Mouse (Mus musculus): Measurements from ENCODE around the gene Sfrp4. TPM values are rescaled to one million over a fixed set of nuclear protein-coding genes. Genes with fewer than 3 reads are reported as not detected.

The Sfrp4 gene
- polyA plus RNA-seq, 1 experiment from 2014 or later = 1.1 TPM

GRCm38 (mm10) chr13:19608120-19608519 is 14.8 kb upstream of the Sfrp4 start:
- Histone ChIP-seq H3K9ac (ENCODE audit: low read depth, low read length) (no peak overlapping the region), H3K4me1 (replicated peaks; ENCODE audit: control insufficient read depth, insufficient read depth, low read length) (no peaks in the 10 kb centered on the region), H3K9me3 (ENCODE audit: control insufficient read depth, low read length) (no peaks in the 10 kb centered on the region), H3K27me3 (ENCODE audit: control insufficient read depth, insufficient read depth, low read length) (no peaks in the 10 kb centered on the region), H3K36me3 (ENCODE audit: control insufficient read depth, insufficient read depth, low read length) (no peaks in the 10 kb centered on the region), H3K4me3 (ENCODE audit: low read depth, low read length) (no peak overlapping the region), H3K27ac (ENCODE audit: low read depth, low read length) (no peak overlapping the region), H3K4me2 (replicated peaks; ENCODE audit: low read depth, low read length) (no peak overlapping the region)
- no peak for ATAC-seq (ENCODE audit: low FRiP score)
- DNase-seq (ENCODE audit: low spot score) = no peak

GRCm38 (mm10) chr13:19612348-19612747 is 10.6 kb upstream of the Sfrp4 start:
- Histone ChIP-seq H3K36me3 (ENCODE audit: control insufficient read depth, insufficient read depth, low read length) (no peaks in the 10 kb centered on the region), H3K9me3 (ENCODE audit: control insufficient read depth, low read length) (no peaks in the 10 kb centered on the region), H3K27ac (ENCODE audit: low read depth, low read length) (no peak overlapping the region), H3K4me2 (replicated peaks; ENCODE audit: low read depth, low read length) (no peak overlapping the region), H3K4me1 (replicated peaks; ENCODE audit: control insufficient read depth, insufficient read depth, low read length) (no peaks in the 10 kb centered on the region), H3K9ac (ENCODE audit: low read depth, low read length) (no peak overlapping the region), H3K27me3 (ENCODE audit: control insufficient read depth, insufficient read depth, low read length) (no peaks in the 10 kb centered on the region), H3K4me3 (ENCODE audit: low read depth, low read length) (no peak overlapping the region)
- ATAC-seq (ENCODE audit: low FRiP score) = peak; percentile 77
- peak; percentile 48 for DNase-seq (ENCODE audit: low spot score)
- WGBS = 33% methylated on average over 1 of the region's 1 CpGs

DNA sequence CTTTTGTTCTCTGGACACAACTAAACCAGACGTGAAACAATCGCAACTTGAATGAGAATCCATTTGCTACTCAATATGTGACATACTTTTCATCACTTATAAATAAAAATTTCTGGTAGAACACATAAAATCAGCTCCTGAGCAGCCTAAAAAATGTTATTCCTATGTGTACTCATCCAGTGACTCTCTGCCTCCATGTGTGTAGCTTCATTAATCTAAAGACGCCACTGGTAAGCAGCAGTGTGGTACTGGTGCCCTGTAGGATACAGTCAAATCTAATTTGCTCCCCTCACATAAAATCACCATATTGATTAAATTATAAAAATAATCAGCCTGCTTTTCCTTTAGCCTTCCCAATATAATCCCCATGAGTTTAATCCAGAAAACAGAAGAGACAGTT is 9.9 kb upstream of the Sfrp4 start:
- Histone ChIP-seq H3K9ac (ENCODE audit: low read depth, low read length) (no peak overlapping the region), H3K27ac (ENCODE audit: low read depth, low read length) (no peak overlapping the region), H3K36me3 (ENCODE audit: control insufficient read depth, insufficient read depth, low read length) (no peaks in the 10 kb centered on the region), H3K9me3 (ENCODE audit: control insufficient read depth, low read length) (no peaks in the 10 kb centered on the region), H3K4me3 (ENCODE audit: low read depth, low read length) (no peak overlapping the region), H3K4me1 (replicated peaks; ENCODE audit: control insufficient read depth, insufficient read depth, low read length) (no peaks in the 10 kb centered on the region), H3K4me2 (replicated peaks; ENCODE audit: low read depth, low read length) (no peak overlapping the region), H3K27me3 (ENCODE audit: control insufficient read depth, insufficient read depth, low read length) (no peaks in the 10 kb centered on the region)
- DNase-seq (ENCODE audit: low spot score) = no peak
- 0 out of 2 replicates have a peak, but pooled peaks have one; percentile 57 for ATAC-seq (ENCODE audit: low FRiP score)
- WGBS = 59% methylated on average over 3 of the region's 3 CpGs

DNA sequence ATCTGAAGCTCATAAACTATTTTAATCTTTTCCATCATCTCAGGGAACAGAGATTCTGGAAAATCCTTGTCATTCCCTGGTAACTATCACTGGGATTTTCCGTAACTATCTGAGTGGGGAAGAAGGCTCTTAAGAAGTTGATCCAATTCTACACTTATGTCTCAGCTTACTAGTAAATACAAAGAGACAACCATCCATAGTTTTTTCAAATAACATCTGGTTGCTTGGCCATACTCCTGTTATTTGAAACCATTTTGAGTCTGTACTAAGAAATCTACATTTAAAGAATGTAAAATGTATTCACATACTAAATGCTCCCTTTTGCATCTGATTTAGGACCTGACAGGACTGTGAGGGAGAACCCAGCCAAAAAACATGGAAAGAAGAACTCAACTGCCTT is 9.5 kb upstream of the Sfrp4 start:
- Histone ChIP-seq H3K27ac (ENCODE audit: low read depth, low read length) (no peak overlapping the region), H3K9ac (ENCODE audit: low read depth, low read length) (no peak overlapping the region), H3K9me3 (ENCODE audit: control insufficient read depth, low read length) (no peaks in the 10 kb centered on the region), H3K36me3 (ENCODE audit: control insufficient read depth, insufficient read depth, low read length) (no peaks in the 10 kb centered on the region), H3K4me2 (replicated peaks; ENCODE audit: low read depth, low read length) (no peak overlapping the region), H3K4me1 (replicated peaks; ENCODE audit: control insufficient read depth, insufficient read depth, low read length) (no peaks in the 10 kb centered on the region), H3K27me3 (ENCODE audit: control insufficient read depth, insufficient read depth, low read length) (no peaks in the 10 kb centered on the region), H3K4me3 (ENCODE audit: low read depth, low read length) (no peak overlapping the region)
- ATAC-seq (ENCODE audit: low FRiP score) (no peak), DNase-seq (ENCODE audit: low spot score) (no peak)
- WGBS = 94% methylated on average over 1 of the region's 1 CpGs

DNA sequence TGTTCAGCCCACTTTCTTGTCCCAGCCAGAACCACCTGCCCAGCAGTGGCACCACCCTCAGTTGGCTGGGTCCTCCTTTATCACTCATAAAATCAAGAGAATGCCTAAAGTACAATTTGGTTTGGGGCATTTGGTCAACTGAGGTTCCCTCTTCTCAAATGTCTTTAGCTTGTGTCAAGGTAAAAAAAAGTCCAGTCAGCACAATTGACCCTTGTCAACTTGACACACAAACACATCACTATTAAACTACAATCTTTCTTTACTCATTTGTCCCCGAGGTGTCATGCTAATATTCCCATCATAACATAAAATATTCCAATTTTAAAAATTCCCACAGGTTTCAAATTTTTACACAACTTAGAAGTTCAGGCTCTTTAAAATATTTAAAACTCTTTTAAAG is 8.6 kb upstream of the Sfrp4 start:
- Histone ChIP-seq H3K9ac (ENCODE audit: low read depth, low read length) (no peak overlapping the region), H3K27ac (ENCODE audit: low read depth, low read length) (no peak overlapping the region), H3K27me3 (ENCODE audit: control insufficient read depth, insufficient read depth, low read length) (no peaks in the 10 kb centered on the region), H3K36me3 (ENCODE audit: control insufficient read depth, insufficient read depth, low read length) (no peaks in the 10 kb centered on the region), H3K4me1 (replicated peaks; ENCODE audit: control insufficient read depth, insufficient read depth, low read length) (no peaks in the 10 kb centered on the region), H3K4me2 (replicated peaks; ENCODE audit: low read depth, low read length) (no peak overlapping the region), H3K9me3 (ENCODE audit: control insufficient read depth, low read length) (no peaks in the 10 kb centered on the region), H3K4me3 (ENCODE audit: low read depth, low read length) (no peak overlapping the region)
- no peak for DNase-seq (ENCODE audit: low spot score)
- 85% methylated on average over 1 of the region's 1 CpGs for WGBS
- ATAC-seq (ENCODE audit: low FRiP score) = no peak

DNA sequence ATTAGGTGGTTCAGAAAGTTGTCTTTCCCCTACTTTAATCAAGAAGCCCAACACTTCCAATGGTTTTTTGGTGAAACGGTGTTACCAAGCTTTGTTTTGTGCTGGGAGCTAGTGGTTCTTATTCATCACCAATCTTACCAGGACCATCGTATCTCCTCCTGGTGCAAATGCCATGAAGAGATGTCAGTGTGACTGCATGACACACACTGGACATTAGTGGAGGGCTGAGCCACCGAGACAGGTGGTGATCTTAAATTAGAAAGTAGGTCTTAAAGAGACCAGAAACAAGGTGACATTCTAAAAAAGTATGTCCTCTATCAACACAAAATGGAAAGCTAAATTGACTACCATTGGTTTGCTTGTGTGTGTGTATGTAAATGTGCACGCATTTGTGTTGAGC is 4.8 kb upstream of the Sfrp4 start:
- H3K4me3 ChIP-seq (ENCODE audit: low read depth, low read length) = no peak overlapping the region
- WGBS = 91% methylated on average over 4 of the region's 4 CpGs
- H3K4me2 ChIP-seq (replicated peaks; ENCODE audit: low read depth, low read length) = no peak overlapping the region

DNA sequence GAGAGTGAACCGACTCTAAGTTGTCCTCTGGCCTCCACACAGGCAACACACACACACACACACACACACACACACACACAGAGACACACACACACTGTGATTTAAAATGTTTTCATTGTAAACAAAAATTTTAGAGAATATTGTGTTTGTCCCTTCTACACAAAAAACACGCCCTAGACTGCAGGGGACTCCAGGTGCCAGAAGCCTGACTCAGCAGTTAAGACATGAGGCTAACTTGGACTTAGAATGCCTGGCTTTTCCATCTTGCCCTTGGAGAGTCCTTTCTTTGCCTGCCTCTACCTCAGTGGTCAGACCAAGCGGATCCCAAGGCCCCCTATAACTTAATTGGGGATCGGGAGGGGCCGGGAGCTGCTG is 4.1 kb upstream of the Sfrp4 start:
- no peaks in the 10 kb centered on the region for H3K9me3 ChIP-seq (ENCODE audit: control insufficient read depth, low read length)
- peak overlapping the region; percentile 79 for H3K4me3 ChIP-seq (ENCODE audit: low read depth, low read length)
- no peaks in the 10 kb centered on the region for H3K36me3 ChIP-seq (ENCODE audit: control insufficient read depth, insufficient read depth, low read length)
- H3K4me2 ChIP-seq (replicated peaks; ENCODE audit: low read depth, low read length) = peak overlapping the region; percentile 86
- H3K27me3 ChIP-seq (ENCODE audit: control insufficient read depth, insufficient read depth, low read length) = peaks cover 2% of the 10 kb centered on the region; the same call in 1 of the 2 replicates
- ATAC-seq (ENCODE audit: low FRiP score) (peak; percentile 46), DNase-seq (ENCODE audit: low spot score) (no peak)
- H3K9ac ChIP-seq (ENCODE audit: low read depth, low read length) = peak overlapping the region; percentile 94
- H3K4me1 ChIP-seq (replicated peaks; ENCODE audit: control insufficient read depth, insufficient read depth, low read length) = peaks cover 3% of the 10 kb centered on the region; the same call in 1 of the 2 replicates
- 0 out of 2 replicates have a peak overlapping the region, but pooled peaks have one; percentile 67 for H3K27ac ChIP-seq (ENCODE audit: low read depth, low read length)
- WGBS = 8% methylated on average over 5 of the region's 5 CpGs

More for the DNA sequence above, 4.8 kb upstream of the Sfrp4 start:
- ATAC-seq (ENCODE audit: low FRiP score) (no peak), DNase-seq (ENCODE audit: low spot score) (no peak)
- Histone ChIP-seq H3K27me3 (ENCODE audit: control insufficient read depth, insufficient read depth, low read length) (no peaks in the 10 kb centered on the region), H3K9ac (ENCODE audit: low read depth, low read length) (no peak overlapping the region), H3K36me3 (ENCODE audit: control insufficient read depth, insufficient read depth, low read length) (no peaks in the 10 kb centered on the region), H3K27ac (ENCODE audit: low read depth, low read length) (no peak overlapping the region), H3K9me3 (ENCODE audit: control insufficient read depth, low read length) (no peaks in the 10 kb centered on the region), H3K4me1 (replicated peaks; ENCODE audit: control insufficient read depth, insufficient read depth, low read length) (no peaks in the 10 kb centered on the region; the same call in 1 of the 2 replicates)

- Histone ChIP-seq H3K4me3 (ENCODE audit: low read depth, low read length) (peak within 1 kb of the TSS; percentile 79), H3K9me3 (ENCODE audit: control insufficient read depth, low read length) (no peaks in the 10 kb centered on the region), H3K4me1 (replicated peaks; ENCODE audit: control insufficient read depth, insufficient read depth, low read length) (peaks cover 3% of the 10 kb centered on the region; the same call in 1 of the 2 replicates), H3K9ac (ENCODE audit: low read depth, low read length) (peak within 1 kb of the TSS; percentile 94), H3K27ac (ENCODE audit: low read depth, low read length) (peak within 1 kb of the TSS; percentile 67; the same call in 1 of the 2 replicates), H3K36me3 (ENCODE audit: control insufficient read depth, insufficient read depth, low read length) (no peaks in the 10 kb centered on the region), H3K4me2 (replicated peaks; ENCODE audit: low read depth, low read length) (peak within 1 kb of the TSS; percentile 86), H3K27me3 (ENCODE audit: control insufficient read depth, insufficient read depth, low read length) (peaks cover 6% of the 10 kb centered on the region; the same call in 1 of the 2 replicates)
- under 1% methylated on average over 45 of the region's 46 CpGs for WGBS
- ATAC-seq (ENCODE audit: low FRiP score) (peak; percentile 84), DNase-seq (ENCODE audit: low spot score) (peak; percentile 82)
Measured at GRCm38 (mm10) chr13:19619216-19619927, 3.5 kb upstream of the Sfrp4 start, which contains the start of gene Epdr1. TSS of gene Epdr1 (minus strand) at chr13:19619927.
